Mouse (Mus musculus) thymus, postnatal 14 days (tissue): ENCODE results near the gene Kazn.

ENCODE experiments used
- DNase-seq: peaks from one replicate; pipeline ENCODE4 v3.0.0; 2021

Kazn gene

GRCm38 (mm10) chr4:142074060-142074732 lies 165.0 kb downstream of the Kazn start:
- no peak for DNase-seq

- no peak for DNase-seq
These were observed 167.8 kb downstream of the Kazn start for GRCm38 (mm10) chr4:142071243-142071991.

- DNase-seq: no peak
These were observed 168.4 kb downstream of the Kazn start for GRCm38 (mm10) chr4:142070840-142071239.

- no peak for DNase-seq
These were observed 170.0 kb downstream of the Kazn start for GRCm38 (mm10) chr4:142068899-142069812.

- DNase-seq: no peak
These were observed 172.6 kb downstream of the Kazn start for GRCm38 (mm10) chr4:142066576-142066975.

GRCm38 (mm10) chr4:142065835-142066234 lies 173.4 kb downstream of the Kazn start:
- DNase-seq: no peak

- DNase-seq: no peak
These were observed 173.9 kb downstream of the Kazn start for GRCm38 (mm10) chr4:142065270-142065669.

GRCm38 (mm10) chr4:142064582-142065228 lies 174.5 kb downstream of the Kazn start:
- DNase-seq: no peak

- no peak for DNase-seq
These were observed 176.1 kb downstream of the Kazn start for GRCm38 (mm10) chr4:142063057-142063534.

- DNase-seq: no peak
These were observed 177.5 kb downstream of the Kazn start for GRCm38 (mm10) chr4:142061485-142062240.

GRCm38 (mm10) chr4:142060455-142061378 lies 178.5 kb downstream of the Kazn start:
- DNase-seq: no peak

GRCm38 (mm10) chr4:142059841-142060193 lies 179.4 kb downstream of the Kazn start:
- DNase-seq: no peak

GRCm38 (mm10) chr4:142059113-142059840 lies 179.9 kb downstream of the Kazn start:
- DNase-seq: no peak

GRCm38 (mm10) chr4:142057529-142058216 lies 181.5 kb downstream of the Kazn start:
- no peak for DNase-seq

GRCm38 (mm10) chr4:142055600-142055999 lies 183.6 kb downstream of the Kazn start:
- DNase-seq: no peak

GRCm38 (mm10) chr4:142054580-142054979 lies 184.6 kb downstream of the Kazn start:
- no peak for DNase-seq

- DNase-seq: no peak
These were observed 185.3 kb downstream of the Kazn start for GRCm38 (mm10) chr4:142053661-142054448.

GRCm38 (mm10) chr4:142053261-142053660 lies 185.9 kb downstream of the Kazn start:
- DNase-seq: no peak
